Mouse (Mus musculus) subcutaneous adipose tissue, adult 2 months (tissue): ENCODE results near the gene Fcor. TPM values are rescaled to one million over a fixed set of nuclear protein-coding genes. Genes with fewer than 3 reads are reported as not detected.

Experiments used
- polyA plus RNA-seq: library from polyadenylated mRNA; depleted of rRNA; stranded (reverse); fragments of >200 nt; gene quantifications from 2 replicates; pipeline ENCODE4 v1.2.3, GENCODE M21; 2012; ENCODE audit warnings: low replicate concordance; rRNA removed

The Fcor gene
- polyA plus RNA-seq = 158 and 268 TPM in 2 replicates

GRCm38 (mm10) chr8:3671980-3672491, at the start of gene Fcor:
Gene Fcor, minus strand, starts transcription at chr8:3672362.

GRCm38 (mm10) chr8:3720551-3720950, 48.4 kb upstream of the Fcor start, which contains the start of gene Clec4g:
Gene Clec4g, minus strand, starts transcription at chr8:3720651.

GRCm38 (mm10) chr8:3694121-3694520, 22.0 kb upstream of the Fcor start, which contains the start of gene Fcer2a:
Gene Fcer2a, minus strand, starts transcription at chr8:3694175.

GRCm38 (mm10) chr8:3676131-3676992, 4.2 kb upstream of the Fcor start, which contains the start of gene Trappc5:
Gene Trappc5, plus strand, starts transcription at chr8:3676299.

GRCm38 (mm10) chr8:3665507-3665906, 6.7 kb downstream of the Fcor start, which contains the start of gene Mcemp1:
Gene Mcemp1, plus strand, starts transcription at chr8:3665754.

GRCm38 (mm10) chr8:3655526-3655925, 16.6 kb downstream of the Fcor start, which contains the start of gene Retn:
Gene Retn, plus strand, starts transcription at chr8:3655770.

GRCm38 (mm10) chr8:3630647-3631477, 41.3 kb downstream of the Fcor start, which contains the start of gene Stxbp2:
Gene Stxbp2, plus strand, starts transcription at chr8:3630955.

DNA sequence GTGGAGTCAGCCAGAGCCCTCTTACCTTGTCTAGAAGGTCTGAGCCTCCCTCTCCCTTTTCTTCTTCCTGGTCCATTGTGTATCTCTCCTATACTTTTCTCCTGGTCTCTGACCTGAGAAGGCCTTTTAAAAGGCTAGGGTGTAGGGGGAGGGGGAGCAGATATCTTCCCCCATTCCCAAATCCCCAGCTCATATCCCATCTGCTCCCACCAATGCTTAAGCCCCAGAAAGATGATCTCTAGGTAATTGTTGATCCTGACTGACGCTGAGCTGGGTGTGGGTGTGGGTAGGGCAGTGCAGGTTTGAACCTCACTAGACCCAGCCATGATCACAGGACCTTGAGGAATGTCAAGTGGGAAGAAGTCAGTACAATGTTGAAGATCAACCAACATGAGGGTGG, 46.7 kb downstream of the Fcor start, which contains the start of gene Pcp2:
Gene Pcp2, minus strand, starts transcription at position 101 of the 400 bp plus-strand sequence.

DNA sequence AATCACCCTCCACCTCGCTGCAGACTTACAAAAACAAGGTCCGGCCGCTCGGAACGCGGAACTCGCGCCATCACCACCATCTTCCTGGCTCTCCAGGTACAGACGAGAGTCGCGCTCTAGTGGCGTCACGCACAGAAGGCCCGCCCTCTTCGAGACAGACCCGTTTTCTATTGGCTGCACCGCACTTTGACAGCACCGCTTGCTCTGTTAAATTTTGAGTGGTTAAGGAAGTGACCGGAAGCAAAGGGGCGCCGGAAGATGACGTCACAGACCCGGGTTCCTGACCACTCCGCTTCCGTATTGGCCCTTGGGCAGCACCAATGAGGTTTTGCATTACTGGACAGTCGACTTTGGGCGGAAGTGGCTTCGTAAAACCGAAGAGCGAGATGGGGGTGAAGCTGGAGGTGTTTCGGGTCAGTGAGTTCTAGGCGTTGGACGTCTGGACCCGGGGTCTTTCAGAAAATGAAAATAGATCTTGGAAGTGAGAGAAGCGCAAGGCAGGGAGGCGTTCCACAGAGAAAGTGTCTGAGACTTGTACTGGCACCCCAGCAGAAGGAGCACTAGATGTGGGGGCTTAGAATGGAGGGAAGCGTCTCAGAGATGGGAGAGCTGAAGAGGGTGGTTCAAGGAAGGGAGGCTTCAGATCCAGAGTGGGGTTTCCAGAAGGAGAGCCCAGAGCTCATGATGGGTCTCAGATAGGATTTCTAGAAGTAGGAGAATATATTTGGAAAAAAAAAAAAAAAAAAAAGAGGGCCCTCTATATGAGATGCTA, 50.8 kb downstream of the Fcor start, which contains the start of the genes Xab2 and Pet100:
Gene Xab2, minus strand, starts transcription at position 118 of the 772 bp plus-strand sequence.
Gene Pet100, plus strand, starts transcription at position 350 of the 772 bp plus-strand sequence.

Other genes starting within 250 kb of the Fcor start
- 10.6 and 21.0 TPM in 2 replicates for gene Pex11g, start 204.7 kb downstream of the Fcor start, polyA plus RNA-seq
- gene Tex45, start 201.5 kb downstream of the Fcor start, polyA plus RNA-seq = 0.08 and 0.10 TPM in 2 replicates
- 51.9 and 73.1 TPM in 2 replicates for gene Zfp358, start 179.2 kb downstream of the Fcor start, polyA plus RNA-seq
- 222 and 262 TPM in 2 replicates for gene Mcoln1, start 171.9 kb downstream of the Fcor start, polyA plus RNA-seq
- gene Pnpla6, start 157.0 kb downstream of the Fcor start, polyA plus RNA-seq = 66.4 and 94.1 TPM in 2 replicates
- gene C330021F23Rik, start 104.4 kb downstream of the Fcor start, polyA plus RNA-seq = 0.19 and 1.7 TPM in 2 replicates
- gene Camsap3, start 85.1 kb downstream of the Fcor start, polyA plus RNA-seq = 11.1 and 12.0 TPM in 2 replicates
- 54.1 and 73.9 TPM in 2 replicates for gene Xab2, start 51.0 kb downstream of the Fcor start, polyA plus RNA-seq
- 9.2 and 12.6 TPM in 2 replicates for gene Pet100, start 50.8 kb downstream of the Fcor start, polyA plus RNA-seq
- 0.07 TPM in 1 of 2 replicates, not detected in the other for gene Pcp2, start 46.8 kb downstream of the Fcor start, polyA plus RNA-seq
- 75.2 and 95.5 TPM in 2 replicates for gene Stxbp2, start 41.4 kb downstream of the Fcor start, polyA plus RNA-seq
- 1,062 and 2,972 TPM in 2 replicates for gene Retn, start 16.6 kb downstream of the Fcor start, polyA plus RNA-seq
- gene Mcemp1, start 6.6 kb downstream of the Fcor start, polyA plus RNA-seq = 0.21 and 0.60 TPM in 2 replicates
- gene Trappc5, start 3.9 kb upstream of the Fcor start, polyA plus RNA-seq = 34.3 and 36.5 TPM in 2 replicates
- 0.36 TPM in 1 of 2 replicates, not detected in the other for gene Fcer2a, start 21.8 kb upstream of the Fcor start, polyA plus RNA-seq
- 0.23 and 0.42 TPM in 2 replicates for gene Clec4g, start 48.3 kb upstream of the Fcor start, polyA plus RNA-seq
- 5.6 TPM in 2 replicates for gene Cd209a, start 76.6 kb upstream of the Fcor start, polyA plus RNA-seq
- gene Cd209e, start 181.9 kb upstream of the Fcor start, polyA plus RNA-seq = 0.20 and 0.28 TPM in 2 replicates
- 10.1 and 14.4 TPM in 2 replicates for gene Cd209d, start 206.2 kb upstream of the Fcor start, polyA plus RNA-seq